Mouse (Mus musculus): ENCODE data around the gene Pde2a. TPM values are rescaled to one million over a fixed set of nuclear protein-coding genes. Genes with fewer than 3 reads are reported as not detected.

Gene Pde2a
- polyA plus RNA-seq, 2 experiments = 3.0 to 6.6 TPM

DNA sequence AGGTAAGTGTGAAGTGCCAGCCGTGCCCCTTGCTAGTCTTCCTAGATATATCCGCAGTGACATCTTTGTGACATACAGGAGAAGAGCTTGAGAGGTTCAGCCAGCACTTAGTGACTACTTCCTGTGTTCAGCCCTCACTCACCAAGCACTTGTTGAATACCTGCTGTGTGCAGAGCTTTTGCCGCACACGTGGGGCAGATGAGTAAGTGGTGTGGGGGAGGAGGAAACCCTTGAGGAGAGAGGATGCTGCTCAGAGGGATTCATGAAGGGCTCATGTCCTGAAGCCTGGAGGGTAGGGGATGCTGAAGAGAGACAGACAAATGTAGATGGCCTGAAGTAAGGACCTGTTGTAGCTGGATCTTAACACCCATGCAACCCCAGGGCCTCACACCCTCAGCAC, 7.3 kb upstream of the Pde2a start:
- Histone ChIP-seq H3K27me3 (ENCODE audit: control insufficient read depth, insufficient read depth, low read length) (no peaks in the 10 kb centered on the region), H3K4me1 (replicated peaks; ENCODE audit: control insufficient read depth in 2 of 2, insufficient read depth in 2 of 2, low read length in 1 of 2) (peaks cover 9 to 17% of the 10 kb centered on the region in 2 experiments; a peak in 3 of 4 replicates), H3K9ac (replicated peaks) (no peak overlapping the region), H3K9me3 (ENCODE audit: control insufficient read depth, low read length) (no peaks in the 10 kb centered on the region), H3K4me3 (ENCODE audit: insufficient read depth in 1 of 2, low read depth in 2 of 2, low read length in 2 of 2) (no peak overlapping the region), H3K36me3 (replicated peaks; ENCODE audit: control insufficient read depth, insufficient read depth, low read depth) (no peaks in the 10 kb centered on the region), H3K4me2 (ENCODE audit: low read depth) (no peak overlapping the region), H3K27ac (no peak overlapping the region)
- TF ChIP-seq CTCF (IDR thresholded peaks at IDR 0.05; ENCODE audit: low read depth) = no peak
- no peak for TF ChIP-seq EP300 (IDR thresholded peaks at IDR 0.05; ENCODE audit: low read depth)
- 65% methylated on average over 4 of the region's 4 CpGs for WGBS (ENCODE audit: insufficient replicate concordance)
- DNase-seq (ENCODE audit: low read depth in 3 of 3, low spot score in 3 of 3) (no peak), ATAC-seq (ENCODE audit: insufficient read depth) (no peak)

DNA sequence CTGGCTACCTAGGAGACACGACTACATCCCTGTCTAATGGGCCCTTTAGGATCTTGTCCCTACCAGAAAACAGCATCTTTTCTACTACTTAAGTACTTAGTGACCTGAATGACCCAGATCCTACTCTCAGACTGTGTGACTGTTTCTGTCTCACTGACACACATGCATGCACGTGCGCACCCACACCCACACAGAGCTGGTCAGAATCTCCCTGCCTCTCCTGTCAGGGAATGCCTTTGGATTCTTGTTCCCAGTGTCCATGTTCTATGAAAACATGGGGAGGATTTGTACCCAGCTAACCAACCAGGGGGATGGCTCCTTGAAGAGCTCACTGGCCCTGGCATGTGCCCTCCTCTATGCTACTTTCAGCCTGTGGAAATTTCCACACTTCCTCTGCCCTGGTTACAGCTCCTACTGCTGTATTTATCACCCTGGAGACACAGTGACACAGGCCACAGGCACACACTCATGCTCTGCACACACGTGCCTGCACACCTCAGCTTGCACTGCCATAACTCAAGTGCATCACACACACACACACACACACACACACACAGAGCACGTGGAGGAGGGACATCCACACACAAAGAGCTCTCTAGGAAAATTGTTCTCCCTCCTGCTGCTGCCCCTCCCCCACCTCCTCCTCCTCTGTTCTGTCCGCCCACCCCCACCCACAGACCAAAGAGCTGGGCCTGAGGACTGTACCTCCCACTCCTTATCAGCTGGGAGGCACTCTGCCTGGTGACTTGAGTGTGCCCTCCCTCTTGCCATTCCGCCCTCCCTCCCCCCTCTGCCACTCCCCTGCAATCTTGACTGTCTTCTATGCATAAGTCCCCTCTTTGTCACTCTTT, 6.6 kb upstream of the Pde2a start:
- no peaks in the 10 kb centered on the region for H3K36me3 ChIP-seq (replicated peaks; ENCODE audit: control insufficient read depth, insufficient read depth, low read depth)
- peak; percentile 79 for ATAC-seq (ENCODE audit: insufficient read depth)
- no peak overlapping the region for H3K9ac ChIP-seq (replicated peaks)
- H3K27ac ChIP-seq = no peak overlapping the region
- no peaks in the 10 kb centered on the region for H3K9me3 ChIP-seq (ENCODE audit: control insufficient read depth, low read length)
- no peak overlapping the region for H3K4me2 ChIP-seq (ENCODE audit: low read depth)
- peak; percentile 43 to 52 (median 46) for DNase-seq (ENCODE audit: low read depth in 3 of 3, low spot score in 3 of 3)
- no peak overlapping the region for H3K4me3 ChIP-seq (ENCODE audit: insufficient read depth in 1 of 2, low read depth in 2 of 2, low read length in 2 of 2)
- H3K4me1 ChIP-seq (replicated peaks; ENCODE audit: control insufficient read depth in 2 of 2, insufficient read depth in 2 of 2, low read length in 1 of 2) = peaks cover 9 to 17% of the 10 kb centered on the region in 2 experiments; a peak in 3 of 4 replicates
- TF ChIP-seq EP300 (IDR thresholded peaks at IDR 0.05; ENCODE audit: low read depth) (no peak), CTCF (IDR thresholded peaks at IDR 0.05; ENCODE audit: low read depth) (no peak)
- 28% methylated on average over 7 of the region's 7 CpGs for WGBS (ENCODE audit: insufficient replicate concordance)
- H3K27me3 ChIP-seq (ENCODE audit: control insufficient read depth, insufficient read depth, low read length) = no peaks in the 10 kb centered on the region

DNA sequence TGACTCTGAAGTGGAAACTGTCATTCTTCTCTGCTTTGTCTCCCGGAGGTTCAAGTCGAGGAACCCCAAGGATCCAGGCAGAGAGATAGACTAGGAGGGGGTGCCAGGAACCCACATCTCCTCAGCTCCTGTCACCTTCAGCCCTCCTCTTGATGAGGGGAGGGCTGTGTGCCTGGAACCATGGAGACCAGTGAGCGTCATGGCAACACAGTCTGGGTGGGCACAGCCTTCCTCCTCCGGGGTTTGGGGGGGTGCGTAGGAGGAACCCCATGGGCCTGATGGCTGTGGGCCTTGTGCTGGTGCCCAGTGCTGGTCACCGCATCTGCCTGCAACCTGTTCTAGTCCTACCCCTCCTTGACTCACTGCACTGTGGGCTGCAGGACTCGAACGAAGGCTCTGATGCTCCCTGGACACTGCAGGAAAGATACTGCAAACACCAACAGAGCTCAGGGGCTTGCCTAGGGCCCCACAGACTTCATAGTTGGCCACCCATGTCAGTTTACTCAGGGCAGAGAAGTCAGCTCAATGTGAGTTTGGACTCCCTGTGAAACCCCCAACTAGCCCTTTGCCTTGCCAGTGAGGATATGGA, 5.9 kb upstream of the Pde2a start:
- H3K9me3 ChIP-seq (ENCODE audit: control insufficient read depth, low read length) = no peaks in the 10 kb centered on the region
- H3K4me2 ChIP-seq (ENCODE audit: low read depth) = no peak overlapping the region
- no peak for TF ChIP-seq CTCF (IDR thresholded peaks at IDR 0.05; ENCODE audit: low read depth)
- TF ChIP-seq EP300 (IDR thresholded peaks at IDR 0.05; ENCODE audit: low read depth) = no peak
- peaks cover 9 to 17% of the 10 kb centered on the region in 2 experiments; a peak in 3 of 4 replicates for H3K4me1 ChIP-seq (replicated peaks; ENCODE audit: control insufficient read depth in 2 of 2, insufficient read depth in 2 of 2, low read length in 1 of 2)
- no peaks in the 10 kb centered on the region for H3K27me3 ChIP-seq (ENCODE audit: control insufficient read depth, insufficient read depth, low read length)
- H3K4me3 ChIP-seq (ENCODE audit: insufficient read depth in 1 of 2, low read depth in 2 of 2, low read length in 2 of 2) = no peak overlapping the region
- no peak overlapping the region for H3K27ac ChIP-seq
- DNase-seq (ENCODE audit: low read depth in 3 of 3, low spot score in 3 of 3) (no peak), ATAC-seq (ENCODE audit: insufficient read depth) (no peak)
- 27% methylated on average over 8 of the region's 8 CpGs for WGBS (ENCODE audit: insufficient replicate concordance)
- no peak overlapping the region for H3K9ac ChIP-seq (replicated peaks)
- no peaks in the 10 kb centered on the region for H3K36me3 ChIP-seq (replicated peaks; ENCODE audit: control insufficient read depth, insufficient read depth, low read depth)

DNA sequence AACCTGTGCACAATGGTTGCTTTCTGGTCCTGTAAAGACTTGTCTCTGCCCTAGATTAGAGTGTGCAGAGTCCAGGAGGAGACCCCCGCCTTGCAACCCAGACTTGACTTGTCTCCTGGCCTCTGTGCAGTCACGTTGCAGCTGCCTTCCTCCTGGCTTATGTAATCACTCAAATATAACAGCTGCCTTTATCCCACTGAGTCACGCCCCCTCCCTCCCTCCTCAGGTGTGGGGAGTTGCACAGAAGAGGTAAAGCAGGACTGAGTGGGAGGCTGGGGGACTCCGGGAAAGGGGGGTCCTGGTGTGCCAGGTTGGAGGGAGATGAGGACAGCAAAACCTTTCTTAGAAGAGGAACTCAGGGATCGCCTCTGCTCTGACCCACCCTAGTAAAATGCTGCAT, 5.1 kb upstream of the Pde2a start:
- H3K4me3 ChIP-seq (ENCODE audit: insufficient read depth in 1 of 2, low read depth in 2 of 2, low read length in 2 of 2) = no peak overlapping the region
- H3K36me3 ChIP-seq (replicated peaks; ENCODE audit: control insufficient read depth, insufficient read depth, low read depth) = no peaks in the 10 kb centered on the region
- TF ChIP-seq EP300 (IDR thresholded peaks at IDR 0.05; ENCODE audit: low read depth) (no peak), CTCF (IDR thresholded peaks at IDR 0.05; ENCODE audit: low read depth) (no peak)
- 39% methylated on average over 5 of the region's 5 CpGs for WGBS (ENCODE audit: insufficient replicate concordance)
- H3K9ac ChIP-seq (replicated peaks) = no peak overlapping the region
- H3K27ac ChIP-seq = no peak overlapping the region
- no peaks in the 10 kb centered on the region for H3K9me3 ChIP-seq (ENCODE audit: control insufficient read depth, low read length)
- ATAC-seq (ENCODE audit: insufficient read depth) (no peak), DNase-seq (ENCODE audit: low read depth in 3 of 3, low spot score in 3 of 3) (no peak)
- no peak overlapping the region for H3K4me2 ChIP-seq (ENCODE audit: low read depth)
- H3K4me1 ChIP-seq (replicated peaks; ENCODE audit: control insufficient read depth in 2 of 2, insufficient read depth in 2 of 2, low read length in 1 of 2) = peaks cover 9 to 22% of the 10 kb centered on the region in 2 experiments; a peak in 3 of 4 replicates
- H3K27me3 ChIP-seq (ENCODE audit: control insufficient read depth, insufficient read depth, low read length) = no peaks in the 10 kb centered on the region
